8 mouse cellular contexts compared by ENCODE assay signal in the genomic region with DNA sequence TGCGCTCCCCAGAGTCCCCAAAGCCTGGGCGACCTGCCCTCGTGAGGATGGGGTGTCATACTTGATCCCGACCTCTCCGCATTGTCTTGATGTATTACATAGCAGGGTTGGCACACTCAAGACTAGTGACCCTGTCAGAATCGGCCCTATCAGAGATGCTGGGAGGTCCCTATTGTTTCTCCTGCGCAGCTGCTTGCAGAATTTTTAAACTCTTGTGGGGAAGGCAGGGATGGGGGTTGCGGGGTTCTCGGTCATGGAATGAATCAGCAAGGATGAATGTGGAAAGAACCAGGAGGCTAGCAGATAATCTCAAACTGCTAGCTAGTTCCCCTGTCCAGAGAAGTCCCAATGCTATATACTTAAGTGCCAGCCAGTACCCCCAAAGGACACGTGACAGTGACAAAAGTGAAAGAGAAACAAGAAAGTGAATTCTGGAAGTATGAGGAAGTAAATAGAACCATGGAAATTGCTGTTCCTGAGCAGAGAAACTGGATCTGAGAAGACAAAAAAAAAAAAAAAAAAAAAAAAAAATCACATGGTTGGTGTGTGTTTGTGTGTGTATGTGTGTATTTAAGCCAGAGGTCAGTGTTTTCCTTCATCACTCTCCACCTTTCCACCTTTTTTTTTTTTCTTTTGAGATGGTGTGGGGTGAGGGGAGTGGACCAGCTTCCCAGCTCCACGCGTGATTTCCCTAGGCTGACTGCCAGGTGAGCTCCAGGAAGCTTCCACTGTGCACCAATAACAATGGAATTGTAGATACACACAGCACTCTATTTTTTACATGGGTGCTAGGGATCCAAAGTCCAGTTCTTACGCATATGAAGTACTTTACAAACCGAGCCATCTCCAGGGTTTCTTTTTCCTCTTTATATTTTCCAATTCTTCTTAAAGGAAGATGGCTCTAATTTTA. TPM values are rescaled to one million over a fixed set of nuclear protein-coding genes. Genes with fewer than 3 reads are reported as not detected.
A peak's percentile ranks its signal among the peaks of the same experiment; 100 is the strongest.
DNase-seq lines count a peak whose midpoint lies in the region; ATAC-seq and TF ChIP-seq lines count a peak whose summit lies in the region.
"Not testable (repeated sequence)": the region's sequence is repeated elsewhere in the genome, so short reads cannot be mapped to it uniquely, and the experiment has no call there.

No protein-coding gene starts in this region.

- H3K4me2 ChIP-seq in heart, embryonic 12.5 days, result peak overlapping the region; percentile 86
- H3K4me2 ChIP-seq in intestine, embryonic 15.5 days (replicated peaks), result peak overlapping the region; percentile 96

- peak; percentile 84 for DNase-seq in 416B (ENCODE audit: low read depth)
- DNase-seq in adrenal gland, adult 2 months, result peak; percentile 30
- peak; percentile 67 for DNase-seq in liver, adult 2 months (ENCODE audit: extremely low read depth, low read depth, low spot score)

- H3K27ac ChIP-seq in heart, embryonic 12.5 days (ENCODE audit: poor library complexity, severe bottlenecking); olfactory bulb, adult 2 months (ENCODE audit: insufficient read depth, low read depth, low read length): not testable (repeated sequence)
- peak overlapping the region; percentile 56; the same call in 1 of the 2 replicates for H3K27ac ChIP-seq in intestine, embryonic 15.5 days
- H3K27ac ChIP-seq in liver, adult 2 months (replicated peaks; ENCODE audit: insufficient read depth, low read depth, low read length), result peak overlapping the region; percentile 61

- peak overlapping the region; percentile 71 for H3K4me3 ChIP-seq in heart, embryonic 12.5 days
- H3K4me3 ChIP-seq in intestine, embryonic 15.5 days (replicated peaks), result peak overlapping the region; percentile 67
- H3K4me3 ChIP-seq in liver, adult 2 months (ENCODE audit: insufficient read depth, low read depth, low read length), result peak overlapping the region; percentile 80
- H3K4me3 ChIP-seq in megakaryocyte, embryonic 14.5 days (replicated peaks), result peak overlapping the region; percentile 96
- peak overlapping the region; percentile 93 for H3K4me3 ChIP-seq in olfactory bulb, adult 2 months (ENCODE audit: insufficient read depth, low read depth, low read length)

- H3K4me1 ChIP-seq in heart, embryonic 12.5 days (replicated peaks), result peaks cover 18% of the 10 kb centered on the region
- peaks cover 11% of the 10 kb centered on the region for H3K4me1 ChIP-seq in intestine, embryonic 15.5 days (replicated peaks)
- not testable (repeated sequence) for H3K4me1 ChIP-seq in liver, adult 2 months (ENCODE audit: control insufficient read depth, insufficient read depth, low read length)
- H3K4me1 ChIP-seq in megakaryocyte, embryonic 14.5 days, result peaks cover 76% of the 10 kb centered on the region
- H3K4me1 ChIP-seq in olfactory bulb, adult 2 months (ENCODE audit: control insufficient read depth, insufficient read depth, low read length), result peaks cover 15% of the 10 kb centered on the region

- not testable (repeated sequence) for H3K79me2 ChIP-seq in liver, adult 2 months (ENCODE audit: control insufficient read depth, insufficient read depth, low read length)

- peak; percentile 11; the same call in 1 of the 2 replicates for ATAC-seq in erythroid progenitor cell, adult 5-6 weeks (replicated peaks; ENCODE audit: low FRiP score, poor library complexity, severe bottlenecking)
- peak; percentile 11; the same call in 1 of the 2 replicates for ATAC-seq in heart, embryonic 12.5 days (ENCODE audit: insufficient number of reproducible peaks, low FRiP score)
- ATAC-seq in intestine, embryonic 15.5 days, result peak; percentile 62

- not testable (repeated sequence) for H3K9me3 ChIP-seq in heart, embryonic 12.5 days (replicated peaks); intestine, embryonic 15.5 days
- H3K9me3 ChIP-seq in megakaryocyte, embryonic 14.5 days, result peaks cover 16% of the 10 kb centered on the region

- TF ChIP-seq CTCF in liver, adult 2 months (IDR thresholded peaks at IDR 0.05; ENCODE audit: low read depth, low read length); olfactory bulb, adult 2 months (IDR thresholded peaks at IDR 0.05; ENCODE audit: insufficient read depth, low read depth, low read length): not testable (repeated sequence)

- not testable (repeated sequence) for H3K36me3 ChIP-seq in heart, embryonic 12.5 days; intestine, embryonic 15.5 days; liver, adult 2 months (ENCODE audit: control insufficient read depth, insufficient read depth, low read length)
- peaks cover 16% of the 10 kb centered on the region for H3K36me3 ChIP-seq in megakaryocyte, embryonic 14.5 days (replicated peaks; ENCODE audit: low read length)

- not testable (repeated sequence) for TF ChIP-seq POLR2A in liver, adult 2 months (IDR thresholded peaks at IDR 0.05; ENCODE audit: extremely low read depth, insufficient read depth, low read length); olfactory bulb, adult 2 months (IDR thresholded peaks at IDR 0.05; ENCODE audit: insufficient read depth, low read depth, low read length)

- 22% methylated on average over 11 of the region's 14 CpGs for WGBS in heart, embryonic 12.5 days
- WGBS in intestine, embryonic 15.5 days, result 23% methylated on average over 11 of the region's 14 CpGs
- 8% methylated on average over 10 of the region's 14 CpGs for WGBS in liver, adult 2 months
- 19% methylated on average over 11 of the region's 14 CpGs for WGBS in olfactory bulb, adult 2 months

- H3K27me3 ChIP-seq in heart, embryonic 12.5 days (replicated peaks); intestine, embryonic 15.5 days (replicated peaks); liver, adult 2 months (ENCODE audit: control insufficient read depth, insufficient read depth, low read length); megakaryocyte, embryonic 14.5 days (replicated peaks): not testable (repeated sequence)

- H3K9ac ChIP-seq in heart, embryonic 12.5 days; intestine, embryonic 15.5 days: not testable (repeated sequence)
- peak overlapping the region; percentile 52; the same call in 1 of the 2 replicates for H3K9ac ChIP-seq in liver, adult 2 months (ENCODE audit: low read depth, low read length)

RNA-seq across cellular contexts. Expression of a gene that starts 0.6 kb away (rescaled TPM):
- 1 to 10 TPM; 3.5 to 4.7 TPM for total RNA-seq in adrenal gland, adult 2 months (2021)
- polyA plus RNA-seq in adrenal gland, adult 2 months (2012; rRNA removed), result 2.7 and 3.0 TPM in 2 replicates
- 9.6 and 11.5 TPM in 2 replicates for total RNA-seq in erythroid progenitor cell, adult 5-6 weeks (2015; ENCODE audit: low replicate concordance)
- total RNA-seq in erythroid progenitor cell, adult 5-6 weeks (2017; ENCODE audit: low replicate concordance), result 6.3 and 7.7 TPM in 2 replicates
- polyA plus RNA-seq in heart, embryonic 12.5 days (2016; fragmentation: Nextera tagmentation; extraction: Ambion mirVana), result 9.3 and 10.3 TPM in 2 replicates
- polyA plus RNA-seq in intestine, embryonic 15.5 days (2015; fragmentation: Nextera tagmentation; extraction: Ambion mirVana), result 20.9 and 21.0 TPM in 2 replicates
- 13.9 and 16.8 TPM in 2 replicates for total RNA-seq in liver, adult 2 months (2014; rRNA removed)
- polyA plus RNA-seq in liver, adult 2 months (2012; rRNA removed), result 6.1 and 6.9 TPM in 2 replicates
- polyA plus RNA-seq in megakaryocyte, embryonic 14.5 days (2012; ENCODE audit: insufficient read depth, low replicate concordance), result 12.3 and 13.6 TPM in 2 replicates
- not detected in 2 replicates for polyA plus RNA-seq in olfactory bulb, adult 2 months (2012; ENCODE audit: insufficient read depth, insufficient read length, low replicate concordance, missing spikeins)

Comparison
In these comparisons a context has a peak if more than half of its experiments do, and no peak if none do; other contexts are left out.
1. DNase-seq: peak in every context shown above with its lines; median percentile 84 in 416B; 67 in liver, adult 2 months; 30 in adrenal gland, adult 2 months.
2. ATAC-seq: peak in every context shown above with its lines; median percentile 62 in intestine, embryonic 15.5 days; 11 in erythroid progenitor cell, adult 5-6 weeks; 11 in heart, embryonic 12.5 days.